Mouse (Mus musculus) cortical plate, adult 2 months (tissue): ENCODE data around the gene Slc11a1. TPM values are rescaled to one million over a fixed set of nuclear protein-coding genes. Genes with fewer than 3 reads are reported as not detected.
A peak's percentile ranks its signal among the peaks of the same experiment; 100 is the strongest.
"Not testable (repeated sequence)": the region's sequence is repeated elsewhere in the genome, so short reads cannot be mapped to it uniquely, and the experiment has no call there.

Source experiments
- H3K27ac ChIP-seq: fragments of 200-500 bp; 2 replicates; pipeline ENCODE4 v1.5.1; 2012; ENCODE audit warnings: low read length, control low read depth, inconsistent platforms; ENCODE audit not compliant: insufficient read depth
- H3K4me1 ChIP-seq: fragments of 200-500 bp; 2 replicates; pipeline ENCODE4 v1.6.1; 2011; ENCODE audit warnings: low read length; ENCODE audit not compliant: control insufficient read depth, insufficient read depth
- H3K4me3 ChIP-seq: fragments of 200-500 bp; 2 replicates; pipeline ENCODE4 v1.5.1; 2011; ENCODE audit warnings: mild to moderate bottlenecking, low read length, control low read depth; ENCODE audit not compliant: insufficient read depth
- CTCF ChIP-seq: fragments of 200-500 bp; IDR thresholded peaks from 2 replicates; pipeline ENCODE4 v1.5.1; 2011; ENCODE audit warnings: mild to moderate bottlenecking, control low read depth, low read length; ENCODE audit not compliant: insufficient read depth; ENCODE audit errors: extremely low read depth
- POLR2A ChIP-seq: fragments of 200-500 bp; IDR thresholded peaks from 2 replicates; pipeline ENCODE4 v1.6.1; 2011; ENCODE audit warnings: mild to moderate bottlenecking, low read length, control low read depth; ENCODE audit not compliant: insufficient read depth; ENCODE audit errors: extremely low read depth
- polyA plus RNA-seq: library from polyadenylated mRNA; depleted of rRNA; stranded (reverse); fragments of >200 nt; gene quantifications from 2 replicates; pipeline ENCODE4 v1.2.3, GENCODE M21; 2012

Gene Slc11a1
- polyA plus RNA-seq, 1 experiment = 8.9 TPM

GRCm38 (mm10) chr1:74392446-74392994 is 17.5 kb downstream of the Slc11a1 start:
- Histone ChIP-seq H3K27ac (peak overlapping the region; percentile 91), H3K4me1 (no peaks in the 10 kb centered on the region), H3K4me3 (peak overlapping the region; percentile 64)
- TF ChIP-seq CTCF (no peak), POLR2A (no peak)

- 0 out of 2 replicates have a peak, but pooled peaks cover 2% of the 10 kb centered on the region for H3K4me1 ChIP-seq
- H3K4me3 ChIP-seq = no peak overlapping the region; the same call in 1 of the 2 replicates
- no peak overlapping the region for H3K27ac ChIP-seq
- TF ChIP-seq POLR2A = no peak
- no peak for TF ChIP-seq CTCF
Observed at GRCm38 (mm10) chr1:74393010-74393409, 18.0 kb downstream of the Slc11a1 start.

- no peak overlapping the region for H3K27ac ChIP-seq
- no peak overlapping the region for H3K4me3 ChIP-seq
- 0 out of 2 replicates have a peak, but pooled peaks cover 2% of the 10 kb centered on the region for H3K4me1 ChIP-seq
- TF ChIP-seq CTCF (no peak), POLR2A (no peak)
Observed at GRCm38 (mm10) chr1:74393697-74394096, 18.7 kb downstream of the Slc11a1 start.

- H3K4me3 ChIP-seq = no peak overlapping the region
- H3K27ac ChIP-seq = no peak overlapping the region
Observed at GRCm38 (mm10) chr1:74394311-74394710, 19.3 kb downstream of the Slc11a1 start.

GRCm38 (mm10) chr1:74394858-74395257 is 19.9 kb downstream of the Slc11a1 start:
- no peak for TF ChIP-seq CTCF
- TF ChIP-seq POLR2A = no peak
- Histone ChIP-seq H3K4me3 (no peak overlapping the region), H3K4me1 (0 out of 2 replicates have a peak, but pooled peaks cover 2% of the 10 kb centered on the region), H3K27ac (no peak overlapping the region)

More at GRCm38 (mm10) chr1:74394311-74394710, 19.3 kb downstream of the Slc11a1 start:
- TF ChIP-seq POLR2A (no peak), CTCF (no peak)
- 0 out of 2 replicates have a peak, but pooled peaks cover 2% of the 10 kb centered on the region for H3K4me1 ChIP-seq

GRCm38 (mm10) chr1:74395290-74395689 is 20.3 kb downstream of the Slc11a1 start:
- TF ChIP-seq CTCF (no peak), POLR2A (no peak)
- H3K4me3 ChIP-seq = no peak overlapping the region
- no peak overlapping the region for H3K27ac ChIP-seq
- 0 out of 2 replicates have a peak, but pooled peaks cover 2% of the 10 kb centered on the region for H3K4me1 ChIP-seq

GRCm38 (mm10) chr1:74396456-74397222 is 21.6 kb downstream of the Slc11a1 start:
- not testable (repeated sequence) for H3K4me1 ChIP-seq, H3K27ac ChIP-seq
- H3K4me3 ChIP-seq = peak overlapping the region; percentile 18; the same call in 1 of the 2 replicates

GRCm38 (mm10) chr1:74397268-74397918 is 22.4 kb downstream of the Slc11a1 start:
- Histone ChIP-seq H3K4me3 (peak overlapping the region; percentile 18), H3K4me1 (0 out of 2 replicates have a peak, but pooled peaks cover 2% of the 10 kb centered on the region), H3K27ac (peak overlapping the region; percentile 2; the same call in 1 of the 2 replicates)
- TF ChIP-seq POLR2A (peak; percentile 58; the same call in 1 of the 2 replicates), CTCF (peak; percentile 44)

GRCm38 (mm10) chr1:74397919-74398451 is 23.0 kb downstream of the Slc11a1 start:
- TF ChIP-seq CTCF (peak; percentile 42), POLR2A (no peak)
- Histone ChIP-seq H3K27ac (peak overlapping the region; percentile 2; the same call in 1 of the 2 replicates), H3K4me3 (peak overlapping the region; percentile 18), H3K4me1 (0 out of 2 replicates have a peak, but pooled peaks cover 2% of the 10 kb centered on the region)

- no peak overlapping the region for H3K27ac ChIP-seq
- 0 out of 2 replicates have a peak, but pooled peaks cover 2% of the 10 kb centered on the region for H3K4me1 ChIP-seq
- TF ChIP-seq POLR2A = no peak
- no peak for TF ChIP-seq CTCF
- H3K4me3 ChIP-seq = no peak overlapping the region
Observed at GRCm38 (mm10) chr1:74400531-74400930, 25.5 kb downstream of the Slc11a1 start.
